Mouse (Mus musculus): ENCODE measurements around the gene Cyb561.

- TF ChIP-seq CTCF (IDR thresholded peaks at IDR 0.05; ENCODE audit: control insufficient read depth, insufficient read depth, insufficient read length) (no peak), CEBPB (IDR thresholded peaks at IDR 0.05; ENCODE audit: low read depth) (no peak), MAX (IDR thresholded peaks at IDR 0.05) (no peak), MYOD1 (IDR thresholded peaks at IDR 0.05; ENCODE audit: control insufficient read depth, insufficient read length, low read depth) (no peak)
Measured at GRCm38 (mm10) chr11:105955815-105956430, 2.8 kb upstream of the Cyb561 start.
